Mouse (Mus musculus) MEL (cell line): ENCODE measurements at regions not wholly inside any gene's neighbourhood (a gene's known extent, or its start where the extent isn't known, plus 50 kb on each side); places are given as distances from the start of the nearest gene placed in this dataset.

Experiments used
- DNase-seq: peaks from one replicate; pipeline ENCODE4 v3.0.0; 2011; ENCODE audit warnings: low read depth, low spot score
- H3K27ac ChIP-seq: 2 replicates; pipeline ENCODE4 v1.5.1; 2012; ENCODE audit warnings: low read depth, mild to moderate bottlenecking, control low read depth, low read length, moderate library complexity; ENCODE audit not compliant: control insufficient read depth
- H3K27me3 ChIP-seq, 2 experiments: fragments of 150-350 bp in 1 of 2; sonication (generic) in 1 of 2; 2 replicates each; pipeline ENCODE4 v1.6.1; 2012; ENCODE audit warnings: low read length in 2 of 2, mild to moderate bottlenecking in 2 of 2, improper control_type of control experiment in 1 of 2, moderate library complexity in 1 of 2; ENCODE audit not compliant: insufficient read depth in 2 of 2, control insufficient read depth in 1 of 2
- H3K36me3 ChIP-seq, 2 experiments: 2 replicates each; pipeline ENCODE4 v1.6.1; 2012 to 2014; ENCODE audit warnings: low read length in 2 of 2, improper control_type of control experiment in 1 of 2, inconsistent platforms in 1 of 2, mild to moderate bottlenecking in 1 of 2; ENCODE audit not compliant: insufficient read depth in 2 of 2, control insufficient read depth in 1 of 2
- H3K4me1 ChIP-seq, 2 experiments: fragments of 150-350 bp in 1 of 2; sonication (generic) in 1 of 2; 2 replicates each; pipeline ENCODE4 v1.6.1; 2012; ENCODE audit warnings: low read length in 2 of 2, improper control_type of control experiment in 1 of 2, mild to moderate bottlenecking in 1 of 2; ENCODE audit not compliant: insufficient read depth in 2 of 2, control insufficient read depth in 1 of 2
- H3K4me3 ChIP-seq, 2 experiments: fragments of 150-350 bp in 1 of 2; sonication (generic) in 1 of 2; 2 replicates each; pipeline ENCODE4 v1.5.1; 2012; ENCODE audit warnings: low read depth in 2 of 2, low read length in 2 of 2, mild to moderate bottlenecking in 2 of 2, moderate library complexity in 2 of 2, control low read depth in 1 of 2, improper control_type of control experiment in 1 of 2; ENCODE audit not compliant: control insufficient read depth in 1 of 2, insufficient read depth in 1 of 2
- H3K79me2 ChIP-seq: 2 replicates; pipeline ENCODE4 v1.6.1; 2012; ENCODE audit warnings: mild to moderate bottlenecking, low read length, moderate library complexity; ENCODE audit not compliant: control insufficient read depth, poor library complexity, insufficient read depth
- H3K9ac ChIP-seq: 2 replicates; pipeline ENCODE4 v1.6.1; 2012; ENCODE audit warnings: low read depth, mild to moderate bottlenecking, control low read depth, low read length, moderate library complexity; ENCODE audit not compliant: control insufficient read depth, poor library complexity, severe bottlenecking
- H3K9me3 ChIP-seq: fragments of 150-350 bp; sonication (generic); replicated peaks from 2 replicates; pipeline ENCODE4 v1.6.1; 2012; ENCODE audit warnings: mild to moderate bottlenecking, low read length, improper control_type of control experiment, moderate library complexity; ENCODE audit not compliant: insufficient read depth
- BHLHE40 ChIP-seq: IDR thresholded peaks from 2 replicates; pipeline ENCODE4 v1.6.1; 2012; ENCODE audit warnings: low read depth, mild to moderate bottlenecking, inconsistent platforms, low read length, improper control_type of control experiment, borderline replicate concordance
- ETS1 ChIP-seq: IDR thresholded peaks from 2 replicates; pipeline ENCODE4 v1.6.1; 2012; ENCODE audit warnings: low read depth, mild to moderate bottlenecking, inconsistent platforms, low read length, improper control_type of control experiment, moderate library complexity
- GABPA ChIP-seq: IDR thresholded peaks from 2 replicates; pipeline ENCODE4 v1.6.1; 2012; ENCODE audit warnings: low read depth, mild to moderate bottlenecking, inconsistent platforms, low read length, improper control_type of control experiment, moderate library complexity
- HCFC1 ChIP-seq: IDR thresholded peaks from 2 replicates; pipeline ENCODE4 v1.6.1; 2012; ENCODE audit warnings: low read depth, mild to moderate bottlenecking, inconsistent platforms, low read length, improper control_type of control experiment, moderate library complexity
- JUND ChIP-seq: IDR thresholded peaks from 2 replicates; pipeline ENCODE4 v1.6.1; 2011; ENCODE audit warnings: low read depth, mild to moderate bottlenecking, improper control_type of control experiment, low read length
- MEF2A ChIP-seq: IDR thresholded peaks from 2 replicates; pipeline ENCODE4 v1.6.1; 2014; ENCODE audit warnings: low read depth, mild to moderate bottlenecking, inconsistent platforms, low read length, improper control_type of control experiment; ENCODE audit not compliant: poor library complexity, insufficient replicate concordance, severe bottlenecking; ENCODE audit errors: extremely low read depth
- MXI1 ChIP-seq: IDR thresholded peaks from 2 replicates; pipeline ENCODE4 v1.6.1; 2011; ENCODE audit warnings: mild to moderate bottlenecking, low read depth, low read length, improper control_type of control experiment
- MYB ChIP-seq: IDR thresholded peaks from 2 replicates; pipeline ENCODE4 v1.6.1; 2011; ENCODE audit warnings: mild to moderate bottlenecking, low read depth, low read length, improper control_type of control experiment
- MYC ChIP-seq: IDR thresholded peaks from 2 replicates; pipeline ENCODE4 v1.6.1; 2011; ENCODE audit warnings: low read depth, mild to moderate bottlenecking, low read length, improper control_type of control experiment, moderate library complexity
- RCOR1 ChIP-seq: IDR thresholded peaks from 2 replicates; pipeline ENCODE4 v1.6.1; 2012; ENCODE audit warnings: low read depth, mild to moderate bottlenecking, inconsistent platforms, low read length, improper control_type of control experiment
- TAL1 ChIP-seq: IDR thresholded peaks from 2 replicates; pipeline ENCODE4 v1.6.1; 2012; ENCODE audit warnings: mild to moderate bottlenecking, inconsistent platforms, low read length, moderate library complexity, mixed read lengths
- TBP ChIP-seq: IDR thresholded peaks from 2 replicates; pipeline ENCODE4 v1.8.0; 2011; ENCODE audit warnings: low read depth, low read length, improper control_type of control experiment
- UBTF ChIP-seq: IDR thresholded peaks from 2 replicates; pipeline ENCODE4 v1.6.1; 2012; ENCODE audit warnings: low read depth, mild to moderate bottlenecking, inconsistent platforms, low read length, improper control_type of control experiment, moderate library complexity, borderline replicate concordance; ENCODE audit not compliant: insufficient read depth
- USF1 ChIP-seq: IDR thresholded peaks from 2 replicates; pipeline ENCODE4 v1.6.1; 2014; ENCODE audit warnings: low read depth, mild to moderate bottlenecking, inconsistent platforms, low read length, improper control_type of control experiment, moderate library complexity
- ZKSCAN1 ChIP-seq: IDR thresholded peaks from 2 replicates; pipeline ENCODE4 v1.6.1; 2012; ENCODE audit warnings: low read depth, mild to moderate bottlenecking, inconsistent platforms, low read length, improper control_type of control experiment, moderate library complexity

DNA sequence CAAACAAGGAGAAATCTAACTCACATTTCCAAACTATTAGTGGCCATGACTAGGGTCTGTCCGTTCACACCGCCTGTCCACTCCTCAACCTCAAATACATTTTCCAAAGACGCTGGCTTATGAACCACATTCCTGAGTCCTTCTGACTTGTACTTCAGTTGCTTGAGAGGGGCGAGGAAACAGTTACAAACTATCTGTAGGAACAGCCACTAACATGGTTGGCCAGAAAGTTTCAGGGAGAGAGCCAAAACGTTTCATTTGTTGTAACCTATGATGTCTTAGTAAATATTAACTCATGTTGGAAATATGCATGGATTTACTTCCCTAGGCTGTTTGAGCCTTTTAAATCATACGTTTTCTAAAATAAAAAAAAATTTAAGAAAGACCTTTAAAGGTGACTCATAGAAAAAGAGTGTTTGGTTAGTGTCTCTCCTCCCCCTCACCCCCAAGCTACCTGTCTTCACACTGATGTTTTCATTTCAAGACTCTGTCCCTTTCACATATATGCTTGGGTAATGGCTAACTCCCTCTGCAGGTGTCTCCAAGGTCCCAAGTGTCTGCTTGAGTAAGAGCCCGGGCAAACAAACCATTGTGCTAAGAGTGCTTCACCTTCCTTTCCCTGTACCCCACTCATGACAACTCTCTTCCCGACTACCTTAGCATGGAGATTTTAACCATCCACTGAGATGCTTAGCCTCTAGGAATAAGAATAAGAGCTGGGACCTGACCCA is 101.1 kb downstream of the Lyplal1 start:
- no peak for DNase-seq
- no peaks in the 10 kb centered on the region for H3K9me3 ChIP-seq
- H3K27ac ChIP-seq, result no peak overlapping the region
- H3K27me3 ChIP-seq, result no peaks in the 10 kb centered on the region
- H3K79me2 ChIP-seq, result no peaks in the 10 kb centered on the region
- no peaks in the 10 kb centered on the region for H3K4me1 ChIP-seq
- H3K36me3 ChIP-seq, result no peaks in the 10 kb centered on the region
- H3K9ac ChIP-seq, result no peak overlapping the region
- H3K4me3 ChIP-seq, result no peak overlapping the region
- TF ChIP-seq RCOR1 (no peak), JUND (no peak), GABPA (no peak), ETS1 (no peak), MYB (no peak), UBTF (no peak), MEF2A (no peak), MXI1 (no peak), HCFC1 (no peak), TBP (no peak), MYC (no peak), TAL1 (no peak), ZKSCAN1 (no peak)

DNA sequence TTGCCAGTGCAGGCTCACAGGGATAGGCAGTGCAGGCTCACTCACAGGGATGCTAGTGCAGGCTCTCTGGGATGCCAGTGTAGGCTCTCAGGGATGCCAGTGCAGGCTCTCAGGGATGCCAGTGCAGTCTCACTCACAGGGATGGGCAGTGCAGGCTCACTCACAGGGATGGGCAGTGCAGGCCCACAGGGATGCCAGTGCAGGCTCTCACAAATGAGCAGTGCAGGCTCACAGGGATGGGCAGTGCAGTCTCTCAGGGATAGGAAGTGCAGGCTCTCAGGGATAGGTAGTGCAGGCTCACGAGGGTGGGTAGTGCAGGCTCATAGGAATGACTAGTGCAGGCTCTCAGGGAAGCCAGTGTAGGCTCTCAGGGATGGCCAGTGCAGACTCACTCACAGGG is 99.6 kb downstream of the Lyplal1 start:
- TF ChIP-seq BHLHE40 (no peak), USF1 (no peak), ZKSCAN1 (no peak)
- no peaks in the 10 kb centered on the region for H3K9me3 ChIP-seq
- H3K36me3 ChIP-seq, result no peaks in the 10 kb centered on the region
- H3K27ac ChIP-seq, result no peak overlapping the region
- H3K4me1 ChIP-seq, result no peaks in the 10 kb centered on the region
- H3K79me2 ChIP-seq, result no peaks in the 10 kb centered on the region
- no peaks in the 10 kb centered on the region for H3K27me3 ChIP-seq
- H3K9ac ChIP-seq, result no peak overlapping the region
- no peak for DNase-seq
- H3K4me3 ChIP-seq, result no peak overlapping the region
